Mouse (Mus musculus) midbrain, embryonic 14.5 days (tissue): ENCODE measurements around the gene Gsta1. TPM values are rescaled to one million over a fixed set of nuclear protein-coding genes. Genes with fewer than 3 reads are reported as not detected.
"Not testable (repeated sequence)": the region's sequence is repeated elsewhere in the genome, so short reads cannot be mapped to it uniquely, and the experiment has no call there.

Experiments
- ATAC-seq: fragments of 200-750 bp; cut with Nextera tagmentation; 2 replicates; pipeline ENCODE4 v1.8.0; 2017; ENCODE audit warnings: moderate number of reproducible peaks, moderate library complexity; ENCODE audit not compliant: low FRiP score, low TSS enrichment
- DNase-seq: peaks from one replicate; pipeline ENCODE4 v3.0.0-alpha.2; 2015
- H3K27ac ChIP-seq: fragments of 300-500 bp; sonication (generic); replicated peaks from 2 replicates; pipeline ENCODE4 v1.5.1; 2014; ENCODE audit warnings: mild to moderate bottlenecking, low read depth, low read length, moderate library complexity
- H3K27me3 ChIP-seq: fragments of 300-500 bp; sonication (generic); 2 replicates; pipeline ENCODE4 v1.6.1; 2014; ENCODE audit warnings: low read length, control low read depth, mixed read lengths; ENCODE audit not compliant: control insufficient read depth, insufficient read depth
- H3K36me3 ChIP-seq: fragments of 300-500 bp; sonication (generic); 2 replicates; pipeline ENCODE4 v1.6.1; 2014; ENCODE audit warnings: low read length, control low read depth; ENCODE audit not compliant: control insufficient read depth, insufficient read depth
- H3K4me1 ChIP-seq: fragments of 300-500 bp; sonication (generic); 2 replicates; pipeline ENCODE4 v1.6.1; 2014; ENCODE audit warnings: mild to moderate bottlenecking, antibody characterized with exemption, low read length, control low read depth; ENCODE audit not compliant: control insufficient read depth, insufficient read depth
- H3K4me2 ChIP-seq: fragments of 300-500 bp; sonication (generic); 2 replicates; pipeline ENCODE4 v1.6.1; 2014; ENCODE audit warnings: mild to moderate bottlenecking, low read length, moderate library complexity
- H3K4me3 ChIP-seq: fragments of 300-500 bp; sonication (generic); replicated peaks from 2 replicates; pipeline ENCODE4 v1.5.1; 2014; ENCODE audit warnings: low read depth, low read length
- H3K9ac ChIP-seq: fragments of 300-500 bp; sonication (generic); replicated peaks from 2 replicates; pipeline ENCODE4 v1.6.1; 2014; ENCODE audit warnings: mild to moderate bottlenecking, low read length, moderate library complexity
- H3K9me3 ChIP-seq: fragments of 300-500 bp; sonication (generic); 2 replicates; pipeline ENCODE4 v1.6.1; 2016; ENCODE audit warnings: low read length, control low read depth, mixed read lengths; ENCODE audit not compliant: control insufficient read depth
- WGBS: fragments of 180-500 bp; shearing (Covaris S2); extraction: QIAGEN DNeasy Blood & Tissue Kit; methylation state at CpG from one replicate; pipeline ENCODE4 v1.1.7; 2014; 5-methylcytosine and 5-hydroxymethylcytosine counted together
- polyA plus RNA-seq: library from polyadenylated mRNA; unstranded; fragments of >200 nt; fragmentation: Nextera tagmentation; extraction: Ambion mirVana; gene quantifications from 2 replicates; pipeline ENCODE4 v1.2.1, GENCODE M21; 2014

The Gsta1 gene
- polyA plus RNA-seq, 1 experiment from 2014 or later, result not detected

DNA sequence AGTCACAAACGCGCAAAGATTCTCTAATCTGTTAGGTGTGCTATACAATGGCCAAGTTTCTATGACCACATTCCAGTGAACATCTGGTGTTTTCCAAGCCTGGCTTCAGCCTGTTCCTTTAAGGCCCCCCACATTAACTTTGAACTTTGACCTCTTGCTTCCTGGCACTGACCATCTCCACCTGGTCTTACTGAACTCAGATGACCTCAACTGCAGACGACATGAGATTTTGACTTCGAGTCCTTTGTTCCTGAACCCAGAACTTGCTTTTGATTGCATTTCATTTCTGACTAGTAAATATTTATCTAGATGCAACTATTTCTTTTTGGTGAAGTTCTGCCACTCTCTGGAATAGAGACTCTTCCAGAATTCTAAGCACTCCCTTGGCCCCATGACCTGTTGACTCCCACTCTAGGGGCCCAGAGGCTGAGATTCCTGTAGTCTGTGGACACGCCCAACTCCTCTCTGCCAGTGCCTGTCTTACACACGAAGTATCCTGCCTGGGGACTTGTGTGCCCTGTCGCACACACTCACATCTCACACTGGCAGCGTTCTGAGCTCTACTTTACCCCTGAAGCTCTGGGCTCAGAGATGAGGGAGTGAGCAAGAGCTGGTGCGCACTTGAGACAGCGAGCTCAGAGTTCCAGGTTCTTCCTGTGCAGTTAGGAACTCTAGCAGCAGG is 7.1 kb upstream of the Gsta1 start:
- Histone ChIP-seq H3K36me3 (no peaks in the 10 kb centered on the region), H3K9me3 (peaks cover 3% of the 10 kb centered on the region; the same call in 1 of the 2 replicates), H3K4me1 (no peaks in the 10 kb centered on the region), H3K27ac (no peak overlapping the region), H3K4me2 (no peak overlapping the region), H3K27me3 (no peaks in the 10 kb centered on the region), H3K4me3 (no peak overlapping the region), H3K9ac (no peak overlapping the region)
- ATAC-seq (no peak), DNase-seq (no peak)
- WGBS, result 81% methylated on average over 10 of the region's 10 CpGs

GRCm38 (mm10) chr9:78224418-78224817 is 6.0 kb upstream of the Gsta1 start:
- no peak overlapping the region for H3K9ac ChIP-seq
- H3K4me2 ChIP-seq, result no peak overlapping the region
- no peak for ATAC-seq

GRCm38 (mm10) chr9:78225304-78225703 is 5.2 kb upstream of the Gsta1 start:
- H3K36me3 ChIP-seq, result no peaks in the 10 kb centered on the region
- no peaks in the 10 kb centered on the region for H3K9me3 ChIP-seq
- WGBS, result 88% methylated on average over 11 of the region's 11 CpGs
- no peak overlapping the region for H3K4me3 ChIP-seq
- ATAC-seq (no peak), DNase-seq (no peak)
- no peaks in the 10 kb centered on the region for H3K27me3 ChIP-seq
- H3K4me1 ChIP-seq, result no peaks in the 10 kb centered on the region
- no peak overlapping the region for H3K4me2 ChIP-seq
- no peak overlapping the region for H3K27ac ChIP-seq
- no peak overlapping the region for H3K9ac ChIP-seq

More at GRCm38 (mm10) chr9:78224418-78224817, 6.0 kb upstream of the Gsta1 start:
- Histone ChIP-seq H3K36me3 (no peaks in the 10 kb centered on the region), H3K4me1 (no peaks in the 10 kb centered on the region), H3K9me3 (peaks cover 3% of the 10 kb centered on the region; the same call in 1 of the 2 replicates), H3K4me3 (no peak overlapping the region), H3K27ac (no peak overlapping the region), H3K27me3 (no peaks in the 10 kb centered on the region)
- WGBS, result 87% methylated on average over 2 of the region's 2 CpGs
- DNase-seq, result no peak

- Histone ChIP-seq H3K9ac (no peak overlapping the region), H3K36me3 (no peaks in the 10 kb centered on the region), H3K27ac (no peak overlapping the region), H3K4me3 (no peak overlapping the region), H3K27me3 (no peaks in the 10 kb centered on the region), H3K9me3 (no peaks in the 10 kb centered on the region), H3K4me1 (no peaks in the 10 kb centered on the region), H3K4me2 (no peak overlapping the region)
- DNase-seq (no peak), ATAC-seq (no peak)
- WGBS, result 97% methylated on average over 2 of the region's 2 CpGs
These were observed 2.3 kb upstream of the Gsta1 start for GRCm38 (mm10) chr9:78228122-78228521.

- H3K27me3 ChIP-seq, H3K4me1 ChIP-seq, DNase-seq, H3K36me3 ChIP-seq, H3K9me3 ChIP-seq, H3K9ac ChIP-seq, H3K4me2 ChIP-seq, H3K27ac ChIP-seq, ATAC-seq, H3K4me3 ChIP-seq: not testable (repeated sequence)
- WGBS, result 77% methylated on average over 3 of the region's 3 CpGs
These were observed 798 bp upstream of the Gsta1 start for GRCm38 (mm10) chr9:78229658-78230057.

DNA sequence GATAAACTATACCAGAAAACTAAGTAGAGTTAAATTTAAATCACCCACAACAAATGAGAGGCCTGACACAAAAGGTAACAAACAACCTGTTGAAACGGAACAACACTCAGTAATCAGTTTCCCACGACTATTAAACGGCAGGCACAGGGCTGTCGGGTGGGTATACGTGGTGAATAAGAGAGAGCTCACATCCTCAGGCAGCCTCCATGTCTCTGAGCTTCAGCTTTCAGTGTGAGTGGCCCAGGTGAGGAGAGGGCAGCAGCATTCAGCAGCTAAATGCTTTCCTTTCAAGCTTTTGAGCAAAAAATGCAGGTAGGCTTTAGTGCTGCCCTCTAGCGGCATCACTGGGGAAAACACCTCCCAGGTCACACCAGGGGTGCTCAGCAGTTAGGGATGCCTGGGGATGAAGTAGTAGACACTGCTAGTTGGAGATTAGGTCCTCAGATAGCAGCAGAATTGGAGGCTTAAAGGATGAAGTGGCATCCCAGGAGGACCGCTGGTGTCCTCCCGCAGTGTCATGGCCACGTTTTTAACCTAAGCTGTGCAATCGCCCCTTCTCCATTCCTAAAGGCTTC is 2.8 kb downstream of the Gsta1 start:
- H3K9me3 ChIP-seq, H3K36me3 ChIP-seq, ATAC-seq, H3K9ac ChIP-seq, H3K4me2 ChIP-seq, H3K4me3 ChIP-seq, H3K4me1 ChIP-seq, H3K27me3 ChIP-seq, H3K27ac ChIP-seq, DNase-seq: not testable (repeated sequence)
- WGBS, result no CpG with 5 or more reads among the region's 10 CpGs

GRCm38 (mm10) chr9:78255683-78256470 is 25.4 kb downstream of the Gsta1 start:
- not testable (repeated sequence) for H3K4me3 ChIP-seq, ATAC-seq, H3K27ac ChIP-seq, H3K36me3 ChIP-seq, H3K9ac ChIP-seq, H3K4me1 ChIP-seq, H3K4me2 ChIP-seq, H3K9me3 ChIP-seq, DNase-seq, H3K27me3 ChIP-seq
- WGBS, result 78% methylated on average over 4 of the region's 4 CpGs

DNA sequence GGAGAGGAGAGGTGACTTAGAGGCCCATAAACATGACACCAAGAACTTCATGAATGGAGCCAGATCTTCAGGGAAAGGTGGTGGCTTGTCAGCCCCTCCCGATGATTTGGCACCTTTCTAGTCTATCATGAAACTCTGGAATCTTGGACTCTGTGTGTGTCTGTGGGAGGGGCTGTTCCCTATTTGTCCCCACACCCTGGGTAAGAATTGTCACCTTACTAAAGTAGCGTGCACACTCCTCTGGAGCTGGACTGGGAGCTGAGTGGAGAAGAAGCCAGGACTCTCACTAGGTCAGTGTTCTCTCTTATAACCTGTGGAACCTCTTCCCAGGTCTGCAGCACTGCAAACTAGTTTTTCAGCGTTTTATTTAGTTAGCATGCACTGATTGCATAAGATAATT is 26.5 kb downstream of the Gsta1 start, which contains the start of gene Gm3776:
Gene Gm3776 (plus strand): TSS at position 216 of the 400 bp plus-strand sequence.
- 93% methylated on average over 1 of the region's 3 CpGs for WGBS
- not testable (repeated sequence) for ATAC-seq, DNase-seq, H3K4me2 ChIP-seq, H3K9ac ChIP-seq, H3K27ac ChIP-seq, H3K4me1 ChIP-seq, H3K36me3 ChIP-seq, H3K9me3 ChIP-seq, H3K4me3 ChIP-seq, H3K27me3 ChIP-seq
